Mouse (Mus musculus) megakaryocyte, embryonic 14.5 days (primary cell): ENCODE measurements around the gene Ctnnbl1.

Source experiments
- FLI1 ChIP-seq: IDR thresholded peaks from 2 replicates; pipeline ENCODE4 v1.6.1; 2012; ENCODE audit warnings: low read length, inconsistent platforms, mixed read lengths
- GATA1 ChIP-seq: IDR thresholded peaks from 3 replicates; pipeline ENCODE4 v1.6.1; 2012; ENCODE audit warnings: mixed read lengths, low read length, inconsistent platforms, borderline replicate concordance

- TF ChIP-seq GATA1 (no peak), FLI1 (no peak)
Measured at GRCm38 (mm10) chr2:157750926-157751588, 13.9 kb downstream of the Ctnnbl1 start.
